Mouse (Mus musculus): ENCODE measurements around the gene Foxp1. TPM values are rescaled to one million over a fixed set of nuclear protein-coding genes. Genes with fewer than 3 reads are reported as not detected.

Gene Foxp1
- polyA plus RNA-seq, 1 experiment from 2014 or later = 99.3 TPM

DNA sequence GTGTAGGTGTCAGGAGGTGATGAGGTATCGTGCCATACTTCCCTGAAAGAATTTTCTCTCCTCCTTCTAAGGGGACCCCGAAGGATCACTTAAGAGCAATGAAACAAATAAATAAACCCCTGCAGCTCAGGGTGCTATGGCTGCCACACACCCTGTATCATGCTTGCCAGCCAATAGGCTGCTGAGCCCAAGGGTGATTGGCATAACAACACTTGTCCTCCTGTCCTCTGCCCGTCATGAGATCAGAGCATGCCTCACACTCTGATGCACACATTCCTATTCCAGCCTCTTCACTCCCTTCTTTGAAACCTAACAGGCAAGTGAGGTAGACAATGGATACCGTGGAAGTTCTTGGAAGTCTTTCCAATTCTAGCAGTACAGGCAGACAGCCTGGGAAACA is 526.8 kb downstream of the Foxp1 start:
- H3K27ac ChIP-seq = no peak overlapping the region
- peaks cover 64% of the 10 kb centered on the region for H3K4me1 ChIP-seq
- no peaks in the 10 kb centered on the region for H3K9me3 ChIP-seq
- H3K4me3 ChIP-seq = no peak overlapping the region
- DNase-seq (ENCODE audit: low spot score) = no peak
- peaks cover 13% of the 10 kb centered on the region; the same call in 1 of the 2 replicates for H3K36me3 ChIP-seq
- no peaks in the 10 kb centered on the region for H3K27me3 ChIP-seq (ENCODE audit: insufficient read depth, poor library complexity, severe bottlenecking)
- 72% methylated on average over 4 of the region's 4 CpGs for WGBS

DNA sequence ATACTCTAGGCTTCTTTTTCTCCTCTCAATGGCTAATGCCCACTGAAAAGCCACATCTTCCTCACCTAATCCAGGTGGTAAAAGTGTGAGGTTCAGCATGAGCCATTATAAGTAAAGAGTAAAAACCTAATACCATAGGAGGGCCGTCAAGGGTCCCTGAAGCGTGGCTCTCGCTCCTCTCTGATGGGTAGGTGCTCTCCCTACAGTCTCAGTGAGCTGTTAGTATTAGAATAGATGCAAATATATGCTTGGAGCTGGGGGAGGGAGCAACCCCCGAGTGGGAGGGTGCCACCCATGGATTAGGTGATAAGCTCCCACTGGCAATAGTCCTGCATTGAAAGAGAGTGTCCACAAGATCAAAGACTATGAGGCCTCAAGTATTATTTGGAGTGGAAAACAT is 527.6 kb downstream of the Foxp1 start:
- DNase-seq (ENCODE audit: low spot score) = no peak
- Histone ChIP-seq H3K36me3 (peaks cover 15% of the 10 kb centered on the region; the same call in 1 of the 2 replicates), H3K4me3 (no peak overlapping the region), H3K27me3 (ENCODE audit: insufficient read depth, poor library complexity, severe bottlenecking) (no peaks in the 10 kb centered on the region), H3K4me1 (peaks cover 65% of the 10 kb centered on the region), H3K27ac (no peak overlapping the region), H3K9me3 (no peaks in the 10 kb centered on the region)
- 79% methylated on average over 4 of the region's 4 CpGs for WGBS

DNA sequence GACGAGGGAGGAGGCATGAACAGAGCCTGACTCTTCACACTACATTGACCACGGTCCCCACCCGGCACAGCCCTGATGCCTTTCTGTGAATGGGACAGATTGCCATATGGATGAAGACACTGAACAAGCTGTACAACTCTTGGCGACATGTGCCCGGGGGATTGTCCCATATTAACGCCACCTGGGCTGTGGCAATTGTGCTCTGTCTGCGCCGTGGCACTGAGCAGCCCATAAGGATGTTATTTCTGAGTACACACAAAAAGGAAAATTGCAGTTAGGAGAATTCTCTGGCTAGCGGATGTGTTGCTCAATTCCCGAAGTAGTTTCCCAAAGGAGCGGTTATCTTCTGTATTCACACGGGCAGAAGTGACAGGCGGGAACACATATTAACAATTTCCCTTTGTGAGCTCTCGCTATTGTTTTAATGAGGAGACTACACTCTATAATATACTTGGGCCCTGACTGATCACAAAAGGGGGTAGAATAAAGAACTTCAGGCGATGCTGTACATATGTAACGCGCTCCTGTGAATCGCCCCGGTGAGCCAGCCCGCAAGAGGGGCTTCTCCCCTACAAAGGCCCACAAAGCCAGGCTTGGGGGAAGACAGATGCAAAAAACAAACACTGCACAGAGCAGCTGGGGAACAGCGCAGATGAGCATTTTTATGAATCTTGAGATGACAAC is 528.3 kb downstream of the Foxp1 start:
- DNase-seq (ENCODE audit: low spot score) = no peak
- H3K27me3 ChIP-seq (ENCODE audit: insufficient read depth, poor library complexity, severe bottlenecking) = no peaks in the 10 kb centered on the region
- peaks cover 65% of the 10 kb centered on the region for H3K4me1 ChIP-seq
- H3K36me3 ChIP-seq = peaks cover 18% of the 10 kb centered on the region; the same call in 1 of the 2 replicates
- H3K9me3 ChIP-seq = no peaks in the 10 kb centered on the region
- H3K4me3 ChIP-seq = no peak overlapping the region
- WGBS = 83% methylated on average over 21 of the region's 21 CpGs
- peak overlapping the region; percentile 77 for H3K27ac ChIP-seq

DNA sequence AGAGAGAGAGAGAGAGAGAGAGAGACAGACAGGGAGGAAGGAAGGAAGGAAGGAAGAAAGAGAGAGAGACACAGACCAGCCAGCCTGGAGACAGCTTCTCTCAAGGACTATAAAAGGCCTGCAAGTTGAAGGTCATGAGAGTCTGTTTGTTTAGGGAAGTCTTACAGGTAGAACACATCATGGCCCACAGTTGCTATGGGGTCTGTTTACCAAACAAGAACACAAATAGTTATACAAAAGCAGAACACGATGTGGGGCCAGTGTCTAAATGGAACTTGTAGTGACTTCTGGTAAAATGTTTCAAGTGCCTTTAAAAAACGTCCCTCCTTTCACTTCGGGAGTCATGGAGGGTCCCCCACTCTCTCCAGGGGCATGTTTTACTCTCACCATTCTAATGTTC is 529.3 kb downstream of the Foxp1 start:
- Histone ChIP-seq H3K27ac (peak overlapping the region; percentile 77), H3K4me1 (peaks cover 73% of the 10 kb centered on the region)
- no peak for DNase-seq (ENCODE audit: low spot score)

DNA sequence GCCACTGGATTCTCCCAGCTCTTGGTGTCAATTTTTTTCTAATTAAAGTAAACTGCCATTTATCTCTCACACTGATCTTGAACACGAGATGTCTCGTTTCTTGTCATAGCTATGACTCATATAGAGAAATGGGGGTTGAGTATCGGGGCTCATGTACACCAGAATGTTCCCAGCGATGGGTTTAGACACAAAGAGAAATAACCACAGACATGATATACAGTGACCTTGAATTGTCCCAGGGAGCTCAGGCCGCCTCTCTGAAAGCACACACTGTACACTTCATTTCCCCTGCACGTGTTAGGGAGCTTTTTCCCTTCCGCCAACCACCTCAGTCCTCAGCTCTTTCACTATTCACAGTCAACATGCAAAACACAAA is 529.8 kb downstream of the Foxp1 start:
- no peaks in the 10 kb centered on the region for H3K27me3 ChIP-seq (ENCODE audit: insufficient read depth, poor library complexity, severe bottlenecking)
- peaks cover 17% of the 10 kb centered on the region; the same call in 1 of the 2 replicates for H3K36me3 ChIP-seq
- no peak for DNase-seq (ENCODE audit: low spot score)
- no peaks in the 10 kb centered on the region for H3K9me3 ChIP-seq
- peaks cover 69% of the 10 kb centered on the region for H3K4me1 ChIP-seq
- no peak overlapping the region for H3K4me3 ChIP-seq
- 64% methylated on average over 7 of the region's 7 CpGs for WGBS
- H3K27ac ChIP-seq = peak overlapping the region; percentile 77

More for the DNA sequence above, 529.3 kb downstream of the Foxp1 start:
- WGBS = 49% methylated on average over 3 of the region's 3 CpGs
- Histone ChIP-seq H3K27me3 (ENCODE audit: insufficient read depth, poor library complexity, severe bottlenecking) (no peaks in the 10 kb centered on the region), H3K4me3 (no peak overlapping the region), H3K9me3 (no peaks in the 10 kb centered on the region), H3K36me3 (peaks cover 17% of the 10 kb centered on the region; the same call in 1 of the 2 replicates)

DNA sequence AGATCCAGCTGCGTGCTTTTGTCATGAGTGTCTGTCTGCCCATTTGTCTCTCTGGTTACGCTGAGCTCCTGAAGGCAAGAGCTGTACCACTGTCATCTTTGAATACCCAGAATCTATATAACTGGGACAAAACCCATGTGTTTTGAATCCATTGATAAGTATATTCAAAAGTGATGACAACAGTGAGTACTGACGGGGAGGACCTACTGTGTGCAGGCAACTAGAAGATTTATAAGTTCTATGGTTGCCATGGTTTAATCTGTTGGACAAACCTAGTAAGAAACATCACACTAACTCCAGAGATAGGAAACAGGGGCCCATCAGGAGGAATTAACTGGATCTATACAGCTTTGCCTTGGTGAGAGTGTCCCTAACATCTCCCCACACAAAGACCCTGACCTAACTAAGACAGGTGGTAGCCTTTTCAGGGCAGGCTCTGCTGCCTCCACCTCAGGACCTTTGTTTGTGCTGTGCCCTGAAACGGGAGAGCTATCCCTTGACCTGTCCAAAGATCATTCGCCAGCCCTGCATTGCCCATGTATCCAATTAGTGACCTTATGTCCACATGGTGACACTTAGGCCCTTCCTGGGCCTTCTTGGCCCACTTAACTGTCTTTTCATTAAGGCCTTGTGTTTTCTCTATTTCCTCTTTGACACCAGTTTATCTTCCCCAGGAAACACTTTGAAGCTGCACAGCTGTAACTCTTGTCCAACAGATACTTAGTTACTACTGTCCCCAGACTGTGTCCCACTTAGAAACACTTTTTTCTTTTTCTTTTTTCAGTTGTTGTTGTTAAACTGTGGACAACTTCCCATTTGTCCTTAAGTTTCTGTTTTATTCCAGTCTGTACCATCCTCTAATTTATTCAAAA is 530.4 kb downstream of the Foxp1 start:
- peaks cover 67% of the 10 kb centered on the region for H3K4me1 ChIP-seq

DNA sequence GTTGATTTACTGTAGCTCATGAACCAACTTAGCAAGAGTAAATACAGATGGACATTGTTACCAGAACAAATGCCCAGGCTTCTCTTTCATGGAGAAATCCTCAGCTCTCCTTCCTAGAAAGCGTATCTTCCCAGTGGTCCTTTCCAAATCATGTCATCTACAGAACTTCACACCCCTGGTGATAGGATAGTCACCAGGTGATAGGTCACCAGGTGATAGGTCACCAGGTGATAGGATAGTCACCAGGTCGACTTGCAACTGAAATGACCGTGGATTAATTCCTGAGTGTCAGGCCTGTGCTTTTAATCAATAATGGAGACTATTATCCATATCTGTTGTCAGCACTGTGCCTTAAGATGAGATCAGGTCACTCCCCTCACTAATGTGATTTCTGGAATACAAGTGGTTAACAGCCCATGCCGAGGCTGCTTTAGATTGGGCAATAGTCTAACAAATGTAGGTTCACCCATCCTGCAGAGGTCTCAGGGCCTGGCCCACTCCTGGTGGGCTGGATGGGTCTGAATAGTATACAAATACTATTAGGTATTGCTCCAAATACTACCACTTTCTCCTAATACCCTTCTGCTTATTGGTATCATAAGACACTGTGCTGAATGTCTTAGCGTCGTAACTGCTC is 534.9 kb downstream of the Foxp1 start:
- H3K27me3 ChIP-seq (ENCODE audit: insufficient read depth, poor library complexity, severe bottlenecking) = no peaks in the 10 kb centered on the region
- H3K4me3 ChIP-seq = no peak overlapping the region
- WGBS = 81% methylated on average over 6 of the region's 6 CpGs

More for the DNA sequence above, 530.4 kb downstream of the Foxp1 start:
- H3K27me3 ChIP-seq (ENCODE audit: insufficient read depth, poor library complexity, severe bottlenecking) = no peaks in the 10 kb centered on the region
- peaks cover 18% of the 10 kb centered on the region; the same call in 1 of the 2 replicates for H3K36me3 ChIP-seq
- 72% methylated on average over 5 of the region's 5 CpGs for WGBS
- DNase-seq (ENCODE audit: low spot score) = no peak
- H3K9me3 ChIP-seq = no peaks in the 10 kb centered on the region
- H3K4me3 ChIP-seq = no peak overlapping the region
- peak overlapping the region; percentile 77; the same call in 1 of the 2 replicates for H3K27ac ChIP-seq

DNA sequence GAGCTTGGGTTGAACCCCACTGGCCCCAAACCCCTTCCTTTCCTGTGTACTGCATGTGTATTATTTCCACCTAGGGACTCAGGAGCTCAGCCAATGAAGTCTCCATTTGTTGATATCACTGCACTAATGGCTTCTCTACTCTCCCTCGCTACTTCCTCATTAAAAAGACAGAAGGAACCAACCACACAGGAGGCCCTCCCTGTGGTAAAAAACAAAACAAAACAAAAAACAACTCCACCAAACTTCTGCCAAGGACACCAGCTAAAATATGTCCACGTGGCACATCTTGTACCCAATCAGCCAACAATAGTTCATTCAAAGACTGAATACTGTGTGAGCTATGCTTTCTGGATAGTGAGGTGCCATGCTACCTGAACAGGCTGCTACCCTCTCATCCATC is 537.1 kb downstream of the Foxp1 start:
- Histone ChIP-seq H3K27me3 (ENCODE audit: insufficient read depth, poor library complexity, severe bottlenecking) (no peaks in the 10 kb centered on the region), H3K4me3 (no peak overlapping the region), H3K4me1 (peaks cover 35% of the 10 kb centered on the region), H3K27ac (no peak overlapping the region), H3K36me3 (peaks cover 17% of the 10 kb centered on the region; the same call in 1 of the 2 replicates), H3K9me3 (no peaks in the 10 kb centered on the region)
- 86% methylated on average over 2 of the region's 2 CpGs for WGBS
- no peak for DNase-seq (ENCODE audit: low spot score)

More for the DNA sequence above, 534.9 kb downstream of the Foxp1 start:
- DNase-seq (ENCODE audit: low spot score) = no peak
- Histone ChIP-seq H3K4me1 (peaks cover 40% of the 10 kb centered on the region), H3K9me3 (no peaks in the 10 kb centered on the region), H3K27ac (no peak overlapping the region), H3K36me3 (peaks cover 17% of the 10 kb centered on the region; the same call in 1 of the 2 replicates)

- Histone ChIP-seq H3K9me3 (no peaks in the 10 kb centered on the region), H3K4me3 (no peak overlapping the region), H3K27ac (no peak overlapping the region), H3K4me1 (peaks cover 35% of the 10 kb centered on the region), H3K36me3 (peaks cover 10% of the 10 kb centered on the region; the same call in 1 of the 2 replicates), H3K27me3 (ENCODE audit: insufficient read depth, poor library complexity, severe bottlenecking) (no peaks in the 10 kb centered on the region)
- DNase-seq (ENCODE audit: low spot score) = no peak
- 71% methylated on average over 6 of the region's 6 CpGs for WGBS
These were observed 537.9 kb downstream of the Foxp1 start for GRCm38 (mm10) chr6:98984626-98985025.

GRCm38 (mm10) chr6:98984026-98984425 is 538.5 kb downstream of the Foxp1 start:
- WGBS = 77% methylated on average over 2 of the region's 2 CpGs
- H3K27ac ChIP-seq = no peak overlapping the region
- H3K4me1 ChIP-seq = peaks cover 34% of the 10 kb centered on the region
- no peaks in the 10 kb centered on the region for H3K27me3 ChIP-seq (ENCODE audit: insufficient read depth, poor library complexity, severe bottlenecking)
- H3K36me3 ChIP-seq = peaks cover 6% of the 10 kb centered on the region; the same call in 1 of the 2 replicates
- no peaks in the 10 kb centered on the region for H3K9me3 ChIP-seq
- no peak overlapping the region for H3K4me3 ChIP-seq
- no peak for DNase-seq (ENCODE audit: low spot score)

GRCm38 (mm10) chr6:98983311-98983838 is 539.1 kb downstream of the Foxp1 start:
- 71% methylated on average over 3 of the region's 3 CpGs for WGBS
- Histone ChIP-seq H3K27me3 (ENCODE audit: insufficient read depth, poor library complexity, severe bottlenecking) (no peaks in the 10 kb centered on the region), H3K36me3 (peaks cover 4% of the 10 kb centered on the region; the same call in 1 of the 2 replicates), H3K9me3 (no peaks in the 10 kb centered on the region), H3K27ac (0 out of 2 replicates have a peak overlapping the region, but pooled peaks have one; percentile 16), H3K4me1 (peaks cover 28% of the 10 kb centered on the region), H3K4me3 (no peak overlapping the region)
- DNase-seq (ENCODE audit: low spot score) = no peak

DNA sequence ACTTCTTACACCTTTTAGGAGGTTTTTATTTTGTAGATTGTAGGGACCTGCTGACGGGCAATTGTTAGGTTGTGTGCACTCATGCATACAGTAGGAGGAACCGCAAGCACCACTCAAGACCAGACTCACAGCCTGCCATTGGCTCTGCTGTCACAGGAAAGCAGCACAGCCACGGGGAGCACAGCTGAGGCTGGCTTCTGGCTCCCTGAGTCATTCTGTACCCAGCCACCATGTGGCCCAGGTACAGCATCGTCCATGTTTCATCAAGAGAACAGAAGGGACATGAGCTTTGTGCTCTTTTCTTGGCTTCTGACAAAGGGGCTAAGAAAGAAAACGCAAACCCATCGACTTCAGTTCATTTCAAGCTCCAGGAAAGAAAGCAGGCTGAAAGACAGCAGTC is 541.3 kb downstream of the Foxp1 start:
- DNase-seq (ENCODE audit: low spot score) = no peak
- 81% methylated on average over 6 of the region's 6 CpGs for WGBS
- H3K27me3 ChIP-seq (ENCODE audit: insufficient read depth, poor library complexity, severe bottlenecking) = no peaks in the 10 kb centered on the region
- no peak overlapping the region for H3K27ac ChIP-seq
- no peaks in the 10 kb centered on the region for H3K9me3 ChIP-seq
- peaks cover 19% of the 10 kb centered on the region for H3K36me3 ChIP-seq
- no peak overlapping the region for H3K4me3 ChIP-seq
- H3K4me1 ChIP-seq = peaks cover 27% of the 10 kb centered on the region
